Mouse (Mus musculus): ENCODE results near the gene Slc35f6. TPM values are rescaled to one million over a fixed set of nuclear protein-coding genes. Genes with fewer than 3 reads are reported as not detected.
"Not testable (repeated sequence)": the region's sequence is repeated elsewhere in the genome, so short reads cannot be mapped to it uniquely, and the experiment has no call there.

Slc35f6 gene
- polyA plus RNA-seq, 1 experiment from 2014 or later, result 17.6 TPM

GRCm38 (mm10) chr5:30681970-30682369 lies 34.2 kb downstream of the Slc35f6 start:
- H3K4me1 ChIP-seq (replicated peaks; ENCODE audit: control insufficient read depth, insufficient read depth, low read length), result no peaks in the 10 kb centered on the region
- no peak overlapping the region for H3K4me3 ChIP-seq (ENCODE audit: low read depth, low read length)
- H3K27ac ChIP-seq (ENCODE audit: low read depth, low read length), result no peak overlapping the region
- H3K27me3 ChIP-seq (replicated peaks; ENCODE audit: control insufficient read depth, insufficient read depth, low read length), result no peaks in the 10 kb centered on the region
- ATAC-seq (replicated peaks; ENCODE audit: low FRiP score) (no peak), DNase-seq (ENCODE audit: low spot score) (no peak)
- H3K9me3 ChIP-seq (ENCODE audit: control insufficient read depth, low read length), result no peaks in the 10 kb centered on the region
- 85% methylated on average over 5 of the region's 5 CpGs for whole genome bisulfite sequencing
- no peaks in the 10 kb centered on the region for H3K36me3 ChIP-seq (ENCODE audit: control insufficient read depth, insufficient read depth, low read length)
- H3K9ac ChIP-seq (ENCODE audit: low read depth, low read length), result no peak overlapping the region
- H3K4me2 ChIP-seq, result no peak overlapping the region

- Histone ChIP-seq H3K27ac (ENCODE audit: low read depth, low read length) (no peak overlapping the region), H3K9ac (ENCODE audit: low read depth, low read length) (no peak overlapping the region), H3K36me3 (ENCODE audit: control insufficient read depth, insufficient read depth, low read length) (no peaks in the 10 kb centered on the region), H3K27me3 (replicated peaks; ENCODE audit: control insufficient read depth, insufficient read depth, low read length) (no peaks in the 10 kb centered on the region; the same call in 1 of the 2 replicates), H3K4me2 (no peak overlapping the region), H3K9me3 (ENCODE audit: control insufficient read depth, low read length) (no peaks in the 10 kb centered on the region), H3K4me1 (replicated peaks; ENCODE audit: control insufficient read depth, insufficient read depth, low read length) (no peaks in the 10 kb centered on the region), H3K4me3 (ENCODE audit: low read depth, low read length) (no peak overlapping the region)
- ATAC-seq (replicated peaks; ENCODE audit: low FRiP score) (no peak), DNase-seq (ENCODE audit: low spot score) (no peak)
These were observed 35.4 kb downstream of the Slc35f6 start for GRCm38 (mm10) chr5:30682967-30683600.

DNA sequence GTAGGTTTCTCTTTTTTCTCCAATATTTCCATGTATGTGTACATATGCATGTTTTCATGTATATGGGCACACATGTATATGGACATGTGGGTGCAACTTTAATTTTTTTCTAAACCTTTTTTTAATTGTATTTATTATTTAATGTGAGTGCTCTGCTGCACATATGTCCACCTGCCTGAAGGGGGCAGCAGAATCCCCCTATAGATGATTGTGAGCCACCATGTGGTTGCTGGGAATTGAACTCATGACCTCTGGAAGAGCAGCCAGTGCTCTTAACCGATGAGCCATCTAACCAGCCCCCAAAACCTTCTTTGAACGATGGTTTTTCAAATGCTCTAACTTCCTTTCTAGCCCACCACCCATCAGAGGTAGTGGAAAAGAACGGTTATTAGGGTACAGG lies 36.3 kb downstream of the Slc35f6 start:
- H3K27ac ChIP-seq (ENCODE audit: low read depth, low read length), result no peak overlapping the region
- 74% methylated on average over 3 of the region's 3 CpGs for WGBS
- H3K9ac ChIP-seq (ENCODE audit: low read depth, low read length), result no peak overlapping the region

DNA sequence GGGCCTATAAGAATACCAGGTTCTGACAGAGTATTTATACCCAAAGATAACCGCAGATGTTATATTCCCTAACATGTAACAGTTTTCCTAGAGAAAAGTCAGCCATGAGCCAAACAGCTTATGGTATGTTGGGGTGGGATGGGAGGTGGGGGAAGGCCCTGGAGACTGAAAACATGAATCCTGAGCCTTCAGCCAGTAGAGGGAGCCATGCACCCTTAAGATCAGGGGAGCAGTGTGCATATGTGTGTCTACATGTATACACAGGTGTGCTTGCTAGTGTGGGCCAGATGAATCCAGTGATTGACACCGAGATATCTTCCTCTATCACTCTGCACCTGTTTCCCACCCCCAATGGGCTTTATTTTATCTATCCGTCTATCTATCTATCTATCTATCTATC lies 39.0 kb downstream of the Slc35f6 start:
- H3K9ac ChIP-seq (ENCODE audit: low read depth, low read length), result no peak overlapping the region
- no peak overlapping the region for H3K4me3 ChIP-seq (ENCODE audit: low read depth, low read length)
- DNase-seq (ENCODE audit: low spot score) (no peak), ATAC-seq (replicated peaks; ENCODE audit: low FRiP score) (no peak)
- no peaks in the 10 kb centered on the region; the same call in 1 of the 2 replicates for H3K27me3 ChIP-seq (replicated peaks; ENCODE audit: control insufficient read depth, insufficient read depth, low read length)
- WGBS, result 48% methylated on average over 3 of the region's 3 CpGs
- H3K36me3 ChIP-seq (ENCODE audit: control insufficient read depth, insufficient read depth, low read length), result no peaks in the 10 kb centered on the region
- no peaks in the 10 kb centered on the region for H3K9me3 ChIP-seq (ENCODE audit: control insufficient read depth, low read length)
- no peak overlapping the region for H3K27ac ChIP-seq (ENCODE audit: low read depth, low read length)
- H3K4me2 ChIP-seq, result no peak overlapping the region
- H3K4me1 ChIP-seq (replicated peaks; ENCODE audit: control insufficient read depth, insufficient read depth, low read length), result no peaks in the 10 kb centered on the region

More for the DNA sequence above, 36.3 kb downstream of the Slc35f6 start:
- DNase-seq (ENCODE audit: low spot score), result no peak
- no peak overlapping the region for H3K4me3 ChIP-seq (ENCODE audit: low read depth, low read length)
- H3K27me3 ChIP-seq (replicated peaks; ENCODE audit: control insufficient read depth, insufficient read depth, low read length), result no peaks in the 10 kb centered on the region; the same call in 1 of the 2 replicates
- no peaks in the 10 kb centered on the region for H3K4me1 ChIP-seq (replicated peaks; ENCODE audit: control insufficient read depth, insufficient read depth, low read length)
- H3K9me3 ChIP-seq (ENCODE audit: control insufficient read depth, low read length), result no peaks in the 10 kb centered on the region
- no peak for ATAC-seq (replicated peaks; ENCODE audit: low FRiP score)
- no peaks in the 10 kb centered on the region for H3K36me3 ChIP-seq (ENCODE audit: control insufficient read depth, insufficient read depth, low read length)
- H3K4me2 ChIP-seq, result no peak overlapping the region

DNA sequence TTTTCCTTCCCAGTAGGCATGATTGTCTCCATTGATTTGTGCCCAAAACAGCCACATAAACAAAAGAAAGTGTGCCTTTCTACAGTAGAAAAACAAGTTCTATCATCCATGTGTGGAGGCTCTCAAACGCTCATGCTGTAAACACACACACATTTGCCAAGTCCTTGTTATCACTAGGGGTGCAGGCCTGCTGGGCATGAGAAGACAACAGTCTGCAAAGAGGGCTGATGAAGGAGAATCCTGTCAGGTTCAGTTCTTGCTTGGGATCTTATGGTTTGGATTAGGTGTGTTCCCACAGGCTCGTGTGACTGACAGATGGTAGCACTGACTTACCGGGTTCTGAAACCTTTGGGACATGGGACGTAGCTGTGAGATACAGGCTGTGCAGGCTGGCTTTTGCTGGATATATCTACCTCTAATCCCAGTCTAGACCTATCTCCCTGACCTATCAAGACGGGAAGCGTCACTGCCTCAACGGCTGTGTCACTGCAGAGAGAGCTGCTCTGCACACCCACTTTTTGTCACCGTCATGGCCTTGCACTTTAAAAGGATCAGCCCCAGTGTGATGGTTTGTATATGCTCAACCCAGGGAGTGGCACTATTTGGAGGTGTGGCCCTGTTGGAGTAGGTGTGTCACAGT lies 52.7 kb downstream of the Slc35f6 start:
- H3K4me2 ChIP-seq, result no peak overlapping the region
- DNase-seq (ENCODE audit: low spot score) (no peak), ATAC-seq (replicated peaks; ENCODE audit: low FRiP score) (0 out of 2 replicates have a peak, but pooled peaks have one; percentile 53)
- H3K9ac ChIP-seq (ENCODE audit: low read depth, low read length), result no peak overlapping the region
- H3K27ac ChIP-seq (ENCODE audit: low read depth, low read length), result no peak overlapping the region
- WGBS, result 61% methylated on average over 8 of the region's 8 CpGs
- H3K27me3 ChIP-seq (replicated peaks; ENCODE audit: control insufficient read depth, insufficient read depth, low read length), result no peaks in the 10 kb centered on the region
- no peaks in the 10 kb centered on the region for H3K4me1 ChIP-seq (replicated peaks; ENCODE audit: control insufficient read depth, insufficient read depth, low read length)
- H3K9me3 ChIP-seq (ENCODE audit: control insufficient read depth, low read length), result no peaks in the 10 kb centered on the region
- H3K4me3 ChIP-seq (ENCODE audit: low read depth, low read length), result no peak overlapping the region
- no peaks in the 10 kb centered on the region for H3K36me3 ChIP-seq (ENCODE audit: control insufficient read depth, insufficient read depth, low read length)

- not testable (repeated sequence) for DNase-seq (ENCODE audit: low spot score); H3K27me3 ChIP-seq (replicated peaks; ENCODE audit: control insufficient read depth, insufficient read depth, low read length); ATAC-seq (replicated peaks; ENCODE audit: low FRiP score); H3K4me3 ChIP-seq (ENCODE audit: low read depth, low read length); H3K27ac ChIP-seq (ENCODE audit: low read depth, low read length); H3K9ac ChIP-seq (ENCODE audit: low read depth, low read length); H3K4me2 ChIP-seq; H3K9me3 ChIP-seq (ENCODE audit: control insufficient read depth, low read length); H3K36me3 ChIP-seq (ENCODE audit: control insufficient read depth, insufficient read depth, low read length); H3K4me1 ChIP-seq (replicated peaks; ENCODE audit: control insufficient read depth, insufficient read depth, low read length)
- WGBS, result 36% methylated on average over 4 of the region's 4 CpGs
These were observed 53.6 kb downstream of the Slc35f6 start for GRCm38 (mm10) chr5:30701373-30701772.

DNA sequence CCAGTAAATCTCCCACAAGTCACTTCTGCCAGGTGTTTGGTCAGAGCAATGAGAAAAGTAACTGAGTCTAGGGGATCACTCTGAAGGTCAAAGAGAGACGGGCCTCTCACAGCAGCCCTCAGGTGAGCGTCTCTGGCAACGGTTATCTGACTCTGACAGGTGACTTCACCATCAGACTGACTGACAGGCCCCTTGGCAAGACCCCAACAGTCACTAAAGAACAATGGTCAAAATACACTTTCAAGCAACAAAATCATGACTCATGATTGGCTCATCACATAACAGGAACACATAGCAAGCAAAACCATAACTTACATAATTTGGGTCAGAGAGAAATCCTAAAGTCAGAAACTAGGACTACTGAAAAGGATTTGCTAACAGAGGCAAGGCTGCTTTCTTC lies 54.1 kb downstream of the Slc35f6 start:
- Histone ChIP-seq H3K27ac (ENCODE audit: low read depth, low read length) (no peak overlapping the region), H3K36me3 (ENCODE audit: control insufficient read depth, insufficient read depth, low read length) (no peaks in the 10 kb centered on the region), H3K4me1 (replicated peaks; ENCODE audit: control insufficient read depth, insufficient read depth, low read length) (no peaks in the 10 kb centered on the region), H3K4me2 (no peak overlapping the region), H3K9me3 (ENCODE audit: control insufficient read depth, low read length) (no peaks in the 10 kb centered on the region), H3K4me3 (ENCODE audit: low read depth, low read length) (no peak overlapping the region), H3K27me3 (replicated peaks; ENCODE audit: control insufficient read depth, insufficient read depth, low read length) (peaks cover under 1% of the 10 kb centered on the region; the same call in 1 of the 2 replicates), H3K9ac (ENCODE audit: low read depth, low read length) (no peak overlapping the region)
- DNase-seq (ENCODE audit: low spot score) (no peak), ATAC-seq (replicated peaks; ENCODE audit: low FRiP score) (no peak)
- 71% methylated on average over 3 of the region's 3 CpGs for WGBS
